Mouse (Mus musculus) kidney, embryonic 16.5 days (tissue): ENCODE measurements at regions not wholly inside any gene's neighbourhood (a gene's known extent, or its start where the extent isn't known, plus 50 kb on each side); places are given as distances from the start of the nearest gene placed in this dataset.
A peak's percentile ranks its signal among the peaks of the same experiment; 100 is the strongest.

Experiments
- ATAC-seq: fragments of 200-750 bp; cut with Nextera tagmentation; 2 replicates; pipeline ENCODE4 v1.8.0; 2017; ENCODE audit warnings: moderate TSS enrichment; ENCODE audit not compliant: low FRiP score, low TSS enrichment
- H3K27ac ChIP-seq: fragments of 300-500 bp; sonication (generic); 2 replicates; pipeline ENCODE4 v1.5.1; 2014; ENCODE audit warnings: low read length
- H3K27me3 ChIP-seq: fragments of 300-500 bp; sonication (generic); 2 replicates; pipeline ENCODE4 v1.6.1; 2014; ENCODE audit warnings: low read length, control low read depth, mixed read lengths; ENCODE audit not compliant: insufficient read depth
- H3K36me3 ChIP-seq: fragments of 300-500 bp; sonication (generic); 2 replicates; pipeline ENCODE4 v1.6.1; 2014; ENCODE audit warnings: low read length, control low read depth, mixed read lengths; ENCODE audit not compliant: insufficient read depth
- H3K4me1 ChIP-seq: fragments of 300-500 bp; sonication (generic); 2 replicates; pipeline ENCODE4 v1.6.1; 2014; ENCODE audit warnings: low read length, control low read depth, mixed read lengths; ENCODE audit not compliant: insufficient read depth
- H3K4me2 ChIP-seq: fragments of 300-500 bp; sonication (generic); replicated peaks from 2 replicates; pipeline ENCODE4 v1.6.1; 2014; ENCODE audit warnings: low read depth, low read length
- H3K4me3 ChIP-seq: fragments of 300-500 bp; sonication (generic); 2 replicates; pipeline ENCODE4 v1.5.1; 2014; ENCODE audit warnings: mild to moderate bottlenecking, low read length
- H3K9ac ChIP-seq: fragments of 300-500 bp; sonication (generic); replicated peaks from 2 replicates; pipeline ENCODE4 v1.6.1; 2014; ENCODE audit warnings: low read length
- H3K9me3 ChIP-seq: fragments of 300-500 bp; sonication (generic); 2 replicates; pipeline ENCODE4 v1.6.1; 2016; ENCODE audit warnings: low read length, control low read depth
- WGBS: fragments of 180-500 bp; shearing (Covaris S2); extraction: QIAGEN DNeasy Blood & Tissue Kit; methylation state at CpG from one replicate; pipeline ENCODE4 v1.1.7; 2014; 5-methylcytosine and 5-hydroxymethylcytosine counted together

- no peak overlapping the region for H3K9ac ChIP-seq
- no peak overlapping the region for H3K4me3 ChIP-seq
- no peak overlapping the region for H3K4me2 ChIP-seq
- peaks cover 5% of the 10 kb centered on the region for H3K4me1 ChIP-seq
- ATAC-seq = peak; percentile 82
- peak overlapping the region; percentile 2; the same call in 1 of the 2 replicates for H3K27ac ChIP-seq
- H3K9me3 ChIP-seq = no peaks in the 10 kb centered on the region
- H3K36me3 ChIP-seq = no peaks in the 10 kb centered on the region
- WGBS = 33% methylated on average over 6 of the region's 6 CpGs
- no peaks in the 10 kb centered on the region for H3K27me3 ChIP-seq
Measured at GRCm38 (mm10) chr3:99791316-99791715, 93.9 kb upstream of the Spag17 start.

DNA sequence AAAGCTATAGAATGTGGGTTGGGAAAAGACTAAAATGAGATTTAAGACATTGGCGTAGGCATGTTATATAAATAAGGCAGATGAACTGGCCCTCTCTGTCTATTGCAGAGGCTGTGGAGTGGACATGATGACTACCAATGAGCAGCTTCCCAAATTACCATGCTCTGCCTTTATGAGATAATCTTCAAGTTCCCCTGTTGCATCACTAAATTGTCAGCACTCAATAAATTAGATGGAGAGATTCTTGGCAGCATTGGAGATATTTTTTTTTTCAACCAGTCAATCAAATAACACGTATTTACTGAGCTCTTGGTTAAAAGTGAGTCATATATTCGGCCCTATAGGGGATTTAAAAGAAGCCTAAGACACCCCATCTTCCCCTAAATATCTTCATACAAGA, 91.6 kb upstream of the Spag17 start:
- H3K27me3 ChIP-seq = no peaks in the 10 kb centered on the region
- H3K4me1 ChIP-seq = peaks cover 5% of the 10 kb centered on the region
- H3K27ac ChIP-seq = no peak overlapping the region
- H3K9ac ChIP-seq = no peak overlapping the region
- H3K9me3 ChIP-seq = no peaks in the 10 kb centered on the region
- WGBS = 84% methylated on average over 3 of the region's 3 CpGs
- H3K4me3 ChIP-seq = no peak overlapping the region
- ATAC-seq = no peak
- H3K4me2 ChIP-seq = no peak overlapping the region
- no peaks in the 10 kb centered on the region for H3K36me3 ChIP-seq

GRCm38 (mm10) chr3:99795835-99796234, 89.4 kb upstream of the Spag17 start:
- Histone ChIP-seq H3K9ac (no peak overlapping the region), H3K4me1 (peaks cover 5% of the 10 kb centered on the region)
- no peak for ATAC-seq

GRCm38 (mm10) chr3:99797791-99798190, 87.4 kb upstream of the Spag17 start:
- no peak overlapping the region for H3K4me3 ChIP-seq
- H3K4me1 ChIP-seq = no peaks in the 10 kb centered on the region
- WGBS = 46% methylated on average over 2 of the region's 2 CpGs
- ATAC-seq = no peak
- H3K9ac ChIP-seq = no peak overlapping the region
- H3K27me3 ChIP-seq = no peaks in the 10 kb centered on the region
- H3K27ac ChIP-seq = no peak overlapping the region
- H3K36me3 ChIP-seq = no peaks in the 10 kb centered on the region
- H3K4me2 ChIP-seq = no peak overlapping the region
- H3K9me3 ChIP-seq = no peaks in the 10 kb centered on the region

More at GRCm38 (mm10) chr3:99795835-99796234, 89.4 kb upstream of the Spag17 start:
- Histone ChIP-seq H3K27ac (no peak overlapping the region), H3K36me3 (no peaks in the 10 kb centered on the region), H3K4me3 (no peak overlapping the region), H3K27me3 (no peaks in the 10 kb centered on the region), H3K9me3 (no peaks in the 10 kb centered on the region), H3K4me2 (no peak overlapping the region)
- 88% methylated on average over 2 of the region's 2 CpGs for WGBS

DNA sequence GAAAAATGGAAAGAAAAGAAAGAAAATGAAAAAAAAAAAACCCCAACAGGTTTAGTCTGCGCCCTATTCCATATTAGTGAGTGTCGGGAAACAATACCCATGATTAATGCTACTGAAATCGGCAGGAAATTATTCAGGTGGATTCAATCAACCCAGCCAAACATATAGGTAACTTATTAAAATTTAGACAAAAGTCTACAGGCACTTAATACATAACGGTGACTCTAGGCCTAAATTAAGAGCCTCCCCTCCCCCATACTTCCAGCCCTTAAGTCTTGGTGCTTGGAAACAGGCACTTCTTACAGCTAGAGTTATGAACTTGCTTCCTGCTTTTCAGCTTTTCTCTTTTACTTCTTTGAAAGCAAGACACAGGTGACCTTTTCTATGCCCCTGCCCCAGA, 74.7 kb upstream of the Spag17 start:
- Histone ChIP-seq H3K9me3 (no peaks in the 10 kb centered on the region), H3K4me3 (no peak overlapping the region), H3K4me2 (no peak overlapping the region), H3K36me3 (no peaks in the 10 kb centered on the region), H3K9ac (no peak overlapping the region), H3K27me3 (no peaks in the 10 kb centered on the region; the same call in 1 of the 2 replicates), H3K27ac (no peak overlapping the region), H3K4me1 (0 out of 2 replicates have a peak, but pooled peaks cover 10% of the 10 kb centered on the region)
- ATAC-seq = no peak
- 57% methylated on average over 4 of the region's 4 CpGs for whole genome bisulfite sequencing

- no peaks in the 10 kb centered on the region; the same call in 1 of the 2 replicates for H3K27me3 ChIP-seq
- no peaks in the 10 kb centered on the region for H3K36me3 ChIP-seq
- H3K9me3 ChIP-seq = no peaks in the 10 kb centered on the region
- no peak overlapping the region for H3K4me2 ChIP-seq
- H3K4me1 ChIP-seq = 0 out of 2 replicates have a peak, but pooled peaks cover 10% of the 10 kb centered on the region
- no peak overlapping the region for H3K4me3 ChIP-seq
- 74% methylated on average over 3 of the region's 3 CpGs for WGBS
- H3K27ac ChIP-seq = no peak overlapping the region
- no peak overlapping the region for H3K9ac ChIP-seq
- ATAC-seq = no peak
Measured at GRCm38 (mm10) chr3:99811276-99811675, 73.9 kb upstream of the Spag17 start.

DNA sequence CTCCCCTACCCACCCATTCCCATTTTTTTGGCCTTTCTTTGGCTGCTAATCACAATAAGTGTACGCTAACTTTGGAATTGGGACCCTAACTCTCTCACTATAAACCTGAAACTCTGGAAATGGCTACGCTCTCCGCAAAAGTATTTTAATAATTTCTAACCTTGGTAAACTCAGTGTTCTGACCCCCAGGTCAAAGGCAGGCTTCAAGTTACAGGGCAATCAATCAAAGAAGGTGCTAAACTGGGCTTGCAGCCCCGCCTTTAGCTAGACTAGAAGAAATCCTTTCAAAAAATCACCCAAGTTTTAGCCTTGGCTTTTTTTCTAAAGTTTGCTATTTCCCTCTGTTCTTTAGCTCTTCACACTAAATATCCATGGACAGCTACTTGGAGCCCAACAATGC, 72.4 kb upstream of the Spag17 start:
- WGBS = 29% methylated on average over 4 of the region's 4 CpGs

GRCm38 (mm10) chr3:99815115-99815514, 70.1 kb upstream of the Spag17 start:
- 16% methylated on average over 3 of the region's 3 CpGs for WGBS
- Histone ChIP-seq H3K36me3 (no peaks in the 10 kb centered on the region), H3K4me1 (peaks cover 18% of the 10 kb centered on the region; the same call in 1 of the 2 replicates), H3K4me2 (no peak overlapping the region), H3K9ac (no peak overlapping the region), H3K27me3 (no peaks in the 10 kb centered on the region; the same call in 1 of the 2 replicates), H3K9me3 (no peaks in the 10 kb centered on the region), H3K27ac (no peak overlapping the region), H3K4me3 (no peak overlapping the region)
- ATAC-seq = no peak

More for the DNA sequence above, 72.4 kb upstream of the Spag17 start:
- Histone ChIP-seq H3K36me3 (no peaks in the 10 kb centered on the region), H3K4me3 (no peak overlapping the region), H3K4me1 (peaks cover 13% of the 10 kb centered on the region; the same call in 1 of the 2 replicates), H3K27me3 (no peaks in the 10 kb centered on the region; the same call in 1 of the 2 replicates), H3K9me3 (no peaks in the 10 kb centered on the region), H3K4me2 (no peak overlapping the region), H3K27ac (no peak overlapping the region), H3K9ac (no peak overlapping the region)
- ATAC-seq = no peak

- peak; percentile 83 for ATAC-seq
- no peaks in the 10 kb centered on the region; the same call in 1 of the 2 replicates for H3K27me3 ChIP-seq
- no peak overlapping the region for H3K27ac ChIP-seq
Measured at GRCm38 (mm10) chr3:99817965-99818364, 67.2 kb upstream of the Spag17 start.

DNA sequence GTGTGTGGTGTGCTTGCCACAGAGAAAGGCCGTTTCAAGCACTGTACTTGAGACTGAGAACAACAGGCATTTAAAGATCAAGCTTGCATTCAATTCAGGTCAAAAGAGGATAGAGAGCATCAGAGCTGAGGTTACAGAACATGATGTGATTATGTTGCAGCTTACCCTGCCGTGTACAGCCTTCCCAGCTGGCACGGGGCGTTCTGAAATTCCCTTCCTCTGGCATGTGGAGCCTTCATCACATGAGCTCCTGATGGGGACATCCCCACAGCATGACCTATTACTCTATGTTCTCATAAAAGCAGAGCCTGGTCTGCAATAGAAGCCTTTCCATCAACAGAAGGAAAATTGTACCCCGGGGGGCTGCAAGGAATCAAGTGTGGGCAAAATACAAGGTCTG, 62.5 kb upstream of the Spag17 start:
- Histone ChIP-seq H3K9me3 (no peaks in the 10 kb centered on the region), H3K27me3 (no peaks in the 10 kb centered on the region), H3K9ac (no peak overlapping the region), H3K36me3 (no peaks in the 10 kb centered on the region), H3K27ac (no peak overlapping the region), H3K4me3 (no peak overlapping the region), H3K4me1 (peaks cover 6% of the 10 kb centered on the region; the same call in 1 of the 2 replicates), H3K4me2 (no peak overlapping the region)
- 88% methylated on average over 5 of the region's 5 CpGs for WGBS
- no peak for ATAC-seq

More at GRCm38 (mm10) chr3:99817965-99818364, 67.2 kb upstream of the Spag17 start:
- WGBS = 20% methylated on average over 8 of the region's 8 CpGs
- Histone ChIP-seq H3K4me1 (peaks cover 13% of the 10 kb centered on the region; the same call in 1 of the 2 replicates), H3K9me3 (no peaks in the 10 kb centered on the region), H3K4me2 (peak overlapping the region; percentile 11; the same call in 1 of the 2 replicates), H3K9ac (no peak overlapping the region), H3K36me3 (no peaks in the 10 kb centered on the region), H3K4me3 (no peak overlapping the region)
